Mouse (Mus musculus) ES-E14 (cell line): ENCODE measurements around the gene Spata2l. TPM values are rescaled to one million over a fixed set of nuclear protein-coding genes. Genes with fewer than 3 reads are reported as not detected.

Experiments
- DNase-seq: peaks from one replicate; pipeline ENCODE4 v3.0.0-alpha.2; 2013; ENCODE audit warnings: low read depth, low spot score
- H3K27ac ChIP-seq: 2 replicates; pipeline ENCODE4 v1.5.1; 2012; ENCODE audit warnings: low read depth, mild to moderate bottlenecking, low read length, moderate library complexity, mixed read lengths; ENCODE audit not compliant: poor library complexity, insufficient read depth, severe bottlenecking
- H3K36me3 ChIP-seq: 2 replicates; pipeline ENCODE4 v1.6.1; 2012; ENCODE audit warnings: mild to moderate bottlenecking, low read length, moderate library complexity, mixed read lengths; ENCODE audit not compliant: control insufficient read depth, poor library complexity, insufficient read depth, severe bottlenecking
- H3K4me1 ChIP-seq, 2 experiments: fragments of 150-350 bp in 1 of 2; sonication (generic) in 1 of 2; 2 replicates each; pipeline ENCODE4 v1.6.1; 2012; ENCODE audit warnings: low read length in 2 of 2, mild to moderate bottlenecking in 1 of 2, mixed read lengths in 1 of 2; ENCODE audit not compliant: control insufficient read depth in 2 of 2, insufficient read depth in 2 of 2, poor library complexity in 1 of 2
- H3K4me3 ChIP-seq, 2 experiments: fragments of 150-350 bp in 1 of 2; sonication (generic) in 1 of 2; 2 replicates each; pipeline ENCODE4 v1.5.1; 2012; ENCODE audit warnings: low read length in 2 of 2, low read depth in 1 of 2, mild to moderate bottlenecking in 1 of 2, mixed read lengths in 1 of 2; ENCODE audit not compliant: insufficient read depth in 1 of 2, poor library complexity in 1 of 2, severe bottlenecking in 1 of 2
- H3K9ac ChIP-seq: 2 replicates; pipeline ENCODE4 v1.6.1; 2012; ENCODE audit warnings: low read depth, mild to moderate bottlenecking, low read length, mixed read lengths; ENCODE audit not compliant: poor library complexity, insufficient read depth, severe bottlenecking
- H3K9me3 ChIP-seq: fragments of 150-350 bp; sonication (generic); 2 replicates; pipeline ENCODE4 v1.6.1; 2012; ENCODE audit warnings: low read depth, mild to moderate bottlenecking, low read length; ENCODE audit not compliant: control insufficient read depth, insufficient read depth
- HCFC1 ChIP-seq: IDR thresholded peaks from 2 replicates; pipeline ENCODE4 v1.6.1; 2012; ENCODE audit warnings: low read length, inconsistent platforms, borderline replicate concordance; ENCODE audit not compliant: insufficient read depth
- MAFK ChIP-seq: IDR thresholded peaks from 2 replicates; pipeline ENCODE4 v1.6.1; 2014; ENCODE audit warnings: mild to moderate bottlenecking, low read depth, low read length, inconsistent platforms; ENCODE audit not compliant: insufficient read depth
- ZC3H11A ChIP-seq: IDR thresholded peaks from 2 replicates; pipeline ENCODE4 v1.6.1; 2012; ENCODE audit warnings: low read depth, mild to moderate bottlenecking, inconsistent platforms, low read length, borderline replicate concordance
- ZNF384 ChIP-seq: IDR thresholded peaks from 2 replicates; pipeline ENCODE4 v1.6.1; 2012; ENCODE audit warnings: low read depth, low read length, inconsistent platforms
- in situ Hi-C, 2 experiments: fragments of 600-800 bp; cut with MboI; formaldehyde crosslinking; loops; one replicate each; pipeline ENCODE4 v1.15.1; 2025; ENCODE audit warnings: low sequenced_read_pairs in 2 of 2, inconsistent platforms in 1 of 2; ENCODE audit not compliant: unreplicated experiment in 2 of 2
- total RNA-seq: library from RNA; depleted of rRNA; stranded (reverse); fragments of 300-350 nt; gene quantifications from 2 replicates; pipeline ENCODE4 v1.2.3, GENCODE M21; 2012; rRNA removed

Gene Spata2l
- total RNA-seq, 1 experiment = 1.2 TPM

- in situ Hi-C loops = no loop called here
- peaks cover 6% of the 10 kb centered on the region; the same call in 1 of the 2 replicates for H3K9me3 ChIP-seq
- DNase-seq = no peak
- no peak overlapping the region for H3K4me3 ChIP-seq
- H3K9ac ChIP-seq = no peak overlapping the region
- no peak for TF ChIP-seq MAFK
- TF ChIP-seq ZNF384 = no peak
- no peak for TF ChIP-seq ZC3H11A
- TF ChIP-seq HCFC1 = no peak
- no peak overlapping the region for H3K27ac ChIP-seq
- no peaks in the 10 kb centered on the region for H3K4me1 ChIP-seq
- no peaks in the 10 kb centered on the region for H3K36me3 ChIP-seq
These were observed 54.6 kb downstream of the Spata2l start for GRCm38 (mm10) chr8:123181391-123181790.

Other genes starting within 250 kb of the Spata2l start
- 155 and 194 TPM in 2 replicates for gene Ankrd11, start 194.0 kb downstream of the Spata2l start, total RNA-seq
- gene Spg7, start 173.3 kb downstream of the Spata2l start, total RNA-seq = 106 and 160 TPM in 2 replicates
- 2,643 and 2,912 TPM in 2 replicates for gene Rpl13, start 133.9 kb downstream of the Spata2l start, total RNA-seq
- gene Cpne7, start 118.9 kb downstream of the Spata2l start, total RNA-seq = 1.8 and 4.9 TPM in 2 replicates
- gene Sult5a1, start 77.9 kb downstream of the Spata2l start, total RNA-seq = 3.1 and 3.3 TPM in 2 replicates
- gene Dpep1, start 50.0 kb downstream of the Spata2l start, total RNA-seq = not detected in 2 replicates
- gene Chmp1a, start 23.5 kb downstream of the Spata2l start, total RNA-seq = 68.8 and 86.0 TPM in 2 replicates
- 1.2 and 1.4 TPM in 2 replicates for gene Spata33, start 23.4 kb downstream of the Spata2l start, total RNA-seq
- gene Cdk10, start 11.4 kb downstream of the Spata2l start, total RNA-seq = 42.7 and 58.9 TPM in 2 replicates
- gene Zfp276, start 18.0 kb upstream of the Spata2l start, total RNA-seq = 14.8 and 19.1 TPM in 2 replicates
- 10.8 and 15.4 TPM in 2 replicates for gene Vps9d1, start 18.1 kb upstream of the Spata2l start, total RNA-seq
- gene Fanca, start 82.3 kb upstream of the Spata2l start, total RNA-seq = 31.7 and 52.6 TPM in 2 replicates
- 8.8 and 13.6 TPM in 2 replicates for gene Spire2, start 96.5 kb upstream of the Spata2l start, total RNA-seq
- gene Tcf25, start 137.5 kb upstream of the Spata2l start, total RNA-seq = 87.2 and 114 TPM in 2 replicates
- 0.27 and 0.42 TPM in 2 replicates for gene Mc1r, start 170.9 kb upstream of the Spata2l start, total RNA-seq
- 69.1 and 117 TPM in 2 replicates for gene Tubb3, start 175.2 kb upstream of the Spata2l start, total RNA-seq
- gene Def8, start 187.3 kb upstream of the Spata2l start, total RNA-seq = 34.3 and 42.5 TPM in 2 replicates
- 80.0 and 96.7 TPM in 2 replicates for gene Afg3l1, start 241.7 kb upstream of the Spata2l start, total RNA-seq